Mouse (Mus musculus) embryonic facial prominence, embryonic 13.5 days (tissue): ENCODE measurements at regions not wholly inside any gene's neighbourhood (a gene's known extent, or its start where the extent isn't known, plus 50 kb on each side); places are given as distances from the start of the nearest gene placed in this dataset.

Experiments used
- ATAC-seq: fragments of 200-750 bp; cut with Nextera tagmentation; 2 replicates; pipeline ENCODE4 v1.8.0; 2017; ENCODE audit warnings: low read depth; ENCODE audit not compliant: insufficient number of reproducible peaks, insufficient read depth, low FRiP score, low TSS enrichment
- H3K27ac ChIP-seq: fragments of 300-500 bp; sonication (generic); 2 replicates; pipeline ENCODE4 v1.5.1; 2015; ENCODE audit warnings: moderate library complexity, mild to moderate bottlenecking, inconsistent platforms
- H3K27me3 ChIP-seq: fragments of 300-500 bp; sonication (generic); 2 replicates; pipeline ENCODE4 v1.6.1; 2015; ENCODE audit warnings: mild to moderate bottlenecking, inconsistent platforms
- H3K36me3 ChIP-seq: fragments of 300-500 bp; sonication (generic); 2 replicates; pipeline ENCODE4 v1.6.1; 2015; ENCODE audit warnings: mild to moderate bottlenecking, inconsistent platforms
- H3K4me1 ChIP-seq: fragments of 300-500 bp; sonication (generic); 2 replicates; pipeline ENCODE4 v1.6.1; 2015; ENCODE audit warnings: inconsistent platforms
- H3K4me2 ChIP-seq: fragments of 300-500 bp; sonication (generic); 2 replicates; pipeline ENCODE4 v1.6.1; 2015; ENCODE audit warnings: moderate library complexity, mild to moderate bottlenecking, inconsistent platforms
- H3K4me3 ChIP-seq: fragments of 300-500 bp; sonication (generic); 2 replicates; pipeline ENCODE4 v1.5.1; 2015; ENCODE audit warnings: mild to moderate bottlenecking, inconsistent platforms
- H3K9ac ChIP-seq: fragments of 300-500 bp; sonication (generic); 2 replicates; pipeline ENCODE4 v1.6.1; 2015; ENCODE audit warnings: mild to moderate bottlenecking, inconsistent platforms
- H3K9me3 ChIP-seq: fragments of 300-500 bp; sonication (generic); 2 replicates; pipeline ENCODE4 v1.6.1; 2016; ENCODE audit warnings: inconsistent platforms
- WGBS: fragments of 180-500 bp; shearing (Covaris S2); methylation state at CpG from one replicate; pipeline ENCODE4 v1.1.7; 2015; ENCODE audit warnings: mixed read lengths; 5-methylcytosine and 5-hydroxymethylcytosine counted together

GRCm38 (mm10) chr5:111901197-111901596 lies 167.5 kb downstream of the Gm26897 start:
- peaks cover 19% of the 10 kb centered on the region for H3K4me1 ChIP-seq
- H3K4me3 ChIP-seq, result no peak overlapping the region
- H3K9me3 ChIP-seq, result no peaks in the 10 kb centered on the region
- no peak overlapping the region for H3K27ac ChIP-seq
- H3K27me3 ChIP-seq, result peaks cover 7% of the 10 kb centered on the region; the same call in 1 of the 2 replicates
- ATAC-seq, result no peak
- H3K4me2 ChIP-seq, result no peak overlapping the region
- 46% methylated on average over 5 of the region's 5 CpGs for WGBS
- no peaks in the 10 kb centered on the region for H3K36me3 ChIP-seq
- H3K9ac ChIP-seq, result no peak overlapping the region

GRCm38 (mm10) chr5:111901678-111902077 lies 168.0 kb downstream of the Gm26897 start:
- Histone ChIP-seq H3K27me3 (peaks cover 7% of the 10 kb centered on the region; the same call in 1 of the 2 replicates), H3K27ac (no peak overlapping the region), H3K9ac (no peak overlapping the region), H3K9me3 (no peaks in the 10 kb centered on the region), H3K4me3 (no peak overlapping the region), H3K4me2 (no peak overlapping the region), H3K4me1 (peaks cover 19% of the 10 kb centered on the region), H3K36me3 (no peaks in the 10 kb centered on the region)
- no peak for ATAC-seq
- 11% methylated on average over 5 of the region's 5 CpGs for WGBS

GRCm38 (mm10) chr5:111908085-111908484 lies 174.4 kb downstream of the Gm26897 start:
- Histone ChIP-seq H3K36me3 (no peaks in the 10 kb centered on the region), H3K9ac (no peak overlapping the region), H3K27ac (no peak overlapping the region), H3K4me1 (no peaks in the 10 kb centered on the region), H3K4me3 (no peak overlapping the region), H3K27me3 (no peaks in the 10 kb centered on the region; the same call in 1 of the 2 replicates), H3K9me3 (no peaks in the 10 kb centered on the region), H3K4me2 (no peak overlapping the region)
- WGBS, result 81% methylated on average over 14 of the region's 14 CpGs
- no peak for ATAC-seq

GRCm38 (mm10) chr5:111910514-111910913 lies 176.8 kb downstream of the Gm26897 start:
- H3K9me3 ChIP-seq, result no peaks in the 10 kb centered on the region
- H3K4me2 ChIP-seq, result no peak overlapping the region
- H3K27ac ChIP-seq, result no peak overlapping the region
- WGBS, result 63% methylated on average over 8 of the region's 8 CpGs
- no peaks in the 10 kb centered on the region for H3K36me3 ChIP-seq
- H3K4me1 ChIP-seq, result no peaks in the 10 kb centered on the region
- no peak for ATAC-seq
- H3K27me3 ChIP-seq, result no peaks in the 10 kb centered on the region; the same call in 1 of the 2 replicates
- no peak overlapping the region for H3K4me3 ChIP-seq
- no peak overlapping the region for H3K9ac ChIP-seq

- Histone ChIP-seq H3K36me3 (no peaks in the 10 kb centered on the region), H3K9me3 (no peaks in the 10 kb centered on the region), H3K4me2 (no peak overlapping the region), H3K4me1 (no peaks in the 10 kb centered on the region), H3K27ac (no peak overlapping the region), H3K4me3 (no peak overlapping the region), H3K9ac (no peak overlapping the region), H3K27me3 (no peaks in the 10 kb centered on the region; the same call in 1 of the 2 replicates)
- no peak for ATAC-seq
- 43% methylated on average over 7 of the region's 7 CpGs for WGBS
Measured at GRCm38 (mm10) chr5:111913354-111913753, 179.6 kb downstream of the Gm26897 start.

GRCm38 (mm10) chr5:111914296-111914695 lies 180.6 kb downstream of the Gm26897 start:
- no peaks in the 10 kb centered on the region; the same call in 1 of the 2 replicates for H3K27me3 ChIP-seq
- ATAC-seq, result no peak
- WGBS, result 58% methylated on average over 3 of the region's 3 CpGs

GRCm38 (mm10) chr5:111917643-111918252 lies 184.0 kb downstream of the Gm26897 start:
- 25% methylated on average over 8 of the region's 8 CpGs for WGBS
- Histone ChIP-seq H3K27me3 (no peaks in the 10 kb centered on the region; the same call in 1 of the 2 replicates), H3K9me3 (no peaks in the 10 kb centered on the region), H3K4me2 (no peak overlapping the region), H3K4me1 (peaks cover 8% of the 10 kb centered on the region), H3K36me3 (no peaks in the 10 kb centered on the region), H3K27ac (no peak overlapping the region), H3K9ac (no peak overlapping the region), H3K4me3 (no peak overlapping the region)
- no peak for ATAC-seq

More at GRCm38 (mm10) chr5:111914296-111914695, 180.6 kb downstream of the Gm26897 start:
- Histone ChIP-seq H3K4me3 (no peak overlapping the region), H3K36me3 (no peaks in the 10 kb centered on the region), H3K27ac (no peak overlapping the region), H3K4me2 (no peak overlapping the region), H3K4me1 (peaks cover 6% of the 10 kb centered on the region; the same call in 1 of the 2 replicates), H3K9ac (no peak overlapping the region), H3K9me3 (no peaks in the 10 kb centered on the region)

GRCm38 (mm10) chr5:111918888-111919287 lies 185.2 kb downstream of the Gm26897 start:
- whole genome bisulfite sequencing, result 71% methylated on average over 14 of the region's 14 CpGs
- Histone ChIP-seq H3K27me3 (no peaks in the 10 kb centered on the region; the same call in 1 of the 2 replicates), H3K9ac (no peak overlapping the region), H3K36me3 (no peaks in the 10 kb centered on the region), H3K9me3 (no peaks in the 10 kb centered on the region), H3K4me3 (no peak overlapping the region), H3K27ac (no peak overlapping the region), H3K4me2 (no peak overlapping the region), H3K4me1 (peaks cover 20% of the 10 kb centered on the region)
- no peak for ATAC-seq

- Histone ChIP-seq H3K9me3 (no peaks in the 10 kb centered on the region), H3K4me3 (no peak overlapping the region), H3K27me3 (no peaks in the 10 kb centered on the region), H3K4me2 (no peak overlapping the region; the same call in 1 of the 2 replicates), H3K9ac (no peak overlapping the region), H3K36me3 (no peaks in the 10 kb centered on the region), H3K4me1 (peaks cover 33% of the 10 kb centered on the region), H3K27ac (no peak overlapping the region; the same call in 1 of the 2 replicates)
- no peak for ATAC-seq
- 39% methylated on average over 18 of the region's 18 CpGs for WGBS
Measured at GRCm38 (mm10) chr5:111922991-111923701, 189.4 kb downstream of the Gm26897 start.

GRCm38 (mm10) chr5:111925757-111926156 lies 192.0 kb downstream of the Gm26897 start:
- 34% methylated on average over 6 of the region's 6 CpGs for WGBS
- H3K4me1 ChIP-seq, result peaks cover 38% of the 10 kb centered on the region
- H3K27me3 ChIP-seq, result no peaks in the 10 kb centered on the region
- H3K9ac ChIP-seq, result no peak overlapping the region
- no peak overlapping the region for H3K4me3 ChIP-seq
- H3K9me3 ChIP-seq, result no peaks in the 10 kb centered on the region
- no peak for ATAC-seq
- H3K4me2 ChIP-seq, result no peak overlapping the region
- no peaks in the 10 kb centered on the region for H3K36me3 ChIP-seq
- no peak overlapping the region; the same call in 1 of the 2 replicates for H3K27ac ChIP-seq

- H3K27ac ChIP-seq, result no peak overlapping the region
- H3K27me3 ChIP-seq, result no peaks in the 10 kb centered on the region
- ATAC-seq, result no peak
- no peaks in the 10 kb centered on the region for H3K36me3 ChIP-seq
- WGBS, result 42% methylated on average over 15 of the region's 15 CpGs
- peaks cover 22% of the 10 kb centered on the region for H3K4me1 ChIP-seq
- H3K4me3 ChIP-seq, result no peak overlapping the region
- no peaks in the 10 kb centered on the region for H3K9me3 ChIP-seq
- no peak overlapping the region for H3K4me2 ChIP-seq
- no peak overlapping the region for H3K9ac ChIP-seq
Measured at GRCm38 (mm10) chr5:111929180-111929990, 195.7 kb downstream of the Gm26897 start.
